In the genomic region with DNA sequence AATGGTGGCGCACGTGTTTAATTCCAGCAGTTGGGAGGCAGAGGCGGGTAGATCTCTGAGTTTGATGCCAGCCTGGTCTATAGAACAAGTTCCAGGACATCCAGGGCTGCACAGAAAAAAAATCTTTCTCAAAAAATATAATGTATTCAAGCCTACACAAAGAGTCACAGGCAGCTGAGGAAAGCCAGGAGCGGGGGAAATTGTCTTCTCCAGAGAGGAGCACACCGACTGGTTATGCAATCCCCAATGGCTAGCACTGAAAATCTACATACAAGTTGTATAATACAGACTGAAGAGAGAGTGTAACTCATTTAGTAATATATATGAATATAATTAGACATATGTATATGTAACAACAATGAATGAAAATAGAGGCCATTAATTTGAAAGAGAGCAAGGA, we compare ENCODE assay signal across 32 mouse cellular contexts. TPM values are rescaled to one million over a fixed set of nuclear protein-coding genes. Genes with fewer than 3 reads are reported as not detected.
DNase-seq lines count a peak whose midpoint lies in the region; ATAC-seq and TF ChIP-seq lines count a peak whose summit lies in the region.
"Had no signal": no experiment of that assay in that cellular context is flagged by ENCODE, and none has a peak within 500 bp of the region (broad histone marks: within the 10 kb centered on the region; RNA-seq: fewer than 3 reads in every experiment).

No protein-coding gene starts in this region.

- intact Hi-C loops in heart, adult 2 months (cut with DNase I) = no loop called here

- H3K4me1 ChIP-seq in heart, adult 2 months (ENCODE audit: control insufficient read depth, insufficient read depth, low read length) = no peaks in the 10 kb centered on the region; the same call in 1 of the 2 replicates
- H3K4me1 ChIP-seq: embryonic facial prominence, embryonic 10.5 days; embryonic facial prominence, embryonic 12.5 days; forebrain, embryonic 15.5 days had no signal

- H3K27me3 ChIP-seq in heart, adult 2 months (ENCODE audit: control insufficient read depth, insufficient read depth, low read length) = no peaks in the 10 kb centered on the region
- H3K27me3 ChIP-seq: CH12.LX; embryonic facial prominence, embryonic 12.5 days; forebrain, embryonic 13.5 days; forebrain, embryonic 15.5 days; Patski had no signal

- no peak overlapping the region for H3K4me3 ChIP-seq in heart, adult 2 months
- H3K4me3 ChIP-seq: embryonic facial prominence, embryonic 10.5 days; embryonic facial prominence, embryonic 12.5 days; forebrain, embryonic 13.5 days; forebrain, embryonic 15.5 days had no signal

- no peaks in the 10 kb centered on the region for H3K36me3 ChIP-seq in heart, adult 2 months (ENCODE audit: control insufficient read depth, insufficient read depth, low read length)
- H3K36me3 ChIP-seq: embryonic facial prominence, embryonic 10.5 days; embryonic facial prominence, embryonic 12.5 days; forebrain, embryonic 15.5 days; G1E had no signal

- no peak for TF ChIP-seq EP300 in heart, adult 2 months (IDR thresholded peaks at IDR 0.05; ENCODE audit: insufficient read depth, low read depth, low read length)

- TF ChIP-seq CTCF in heart, adult 2 months (IDR thresholded peaks at IDR 0.05) = no peak

- H3K9ac ChIP-seq in heart, adult 2 months (ENCODE audit: low read depth, low read length) = no peak overlapping the region
- H3K9ac ChIP-seq: embryonic facial prominence, embryonic 12.5 days; forebrain, embryonic 13.5 days; forebrain, embryonic 15.5 days; forebrain, postnatal 0 days had no signal

- no peak overlapping the region for H3K27ac ChIP-seq in heart, adult 2 months
- H3K27ac ChIP-seq: embryonic facial prominence, embryonic 10.5 days; embryonic facial prominence, embryonic 12.5 days; forebrain, embryonic 13.5 days; forebrain, embryonic 15.5 days had no signal

- 94% methylated on average over 5 of the region's 5 CpGs for WGBS in heart, adult 2 months

- DNase-seq in frontal cortex, postnatal 25 days (ENCODE audit: low spot score in 2 of 2) = no peak
- DNase-seq in heart, adult 11 months = peak; percentile 40
- DNase-seq in heart, adult 2 months = no peak
- DNase-seq in brain, adult 2 months (ENCODE audit: low read depth, low spot score) = peak; percentile 43
- DNase-seq in embryo, embryonic 9.5 days (ENCODE audit: extremely low spot score) = no peak
- DNase-seq: adrenal gland, adult 8-10 months; adrenal gland, postnatal 14 days; adrenal gland, postnatal 36 days; B cell, adult 2 months; cerebellum, adult 11 months; cerebellum, adult 18-20 months; cerebellum, adult 8-10 months; cerebellum, adult 9-11 months; cerebellum, postnatal 14 days; cerebellum, postnatal 36 days; embryo, embryonic 11 days; forebrain, postnatal 0 days had no signal

- H3K79me2 ChIP-seq in heart, adult 2 months (replicated peaks; ENCODE audit: control insufficient read depth, insufficient read depth, low read length) = no peaks in the 10 kb centered on the region

- TF ChIP-seq POLR2A in heart, adult 2 months (IDR thresholded peaks at IDR 0.05; ENCODE audit: insufficient read depth, low read depth, low read length) = no peak

- peak; percentile 98 for ATAC-seq in frontal cortex, adult (ENCODE audit: low TSS enrichment)
- ATAC-seq: activated CD4-positive, CD25-positive, alpha-beta regulatory T cell, adult 4 months; CD4-positive, CD25-positive, alpha-beta regulatory T cell, adult 4 months; forebrain, embryonic 13.5 days; forebrain, embryonic 15.5 days; forebrain, postnatal 0 days; Patski had no signal

RNA-seq across cellular contexts. Expression of a gene that starts 25.2 kb away (rescaled TPM):
- 1 to 10 TPM; 4.2 to 5.7 TPM for total RNA-seq in heart, adult 2 months (2021)
- polyA plus RNA-seq in heart, adult 2 months (2012; rRNA removed) = 6.5 and 7.6 TPM in 2 replicates
- total RNA-seq: CH12.LX; common myeloid progenitor, adult 5-6 weeks had no signal
- polyA plus RNA-seq: activated CD4-positive, CD25-positive, alpha-beta regulatory T cell, adult 4 months; CD4-positive, CD25-positive, alpha-beta regulatory T cell, adult 4 months; forebrain, embryonic 13.5 days; forebrain, embryonic 15.5 days; G1E had no signal

RNA-seq across cellular contexts. Expression of a gene that starts 59.7 kb away (rescaled TPM):
- total RNA-seq in heart, adult 2 months (2021) = not detected
- polyA plus RNA-seq in heart, adult 2 months (2012; rRNA removed) = not detected in 2 replicates
- total RNA-seq: adrenal gland, adult 18-20 months; adrenal gland, adult 8-10 months; adrenal gland, postnatal 14 days; adrenal gland, postnatal 36 days; CH12.LX; common myeloid progenitor, adult 5-6 weeks; forebrain, postnatal 0 days; G1E had no signal
- polyA plus RNA-seq: activated CD4-positive, CD25-positive, alpha-beta regulatory T cell, adult 4 months; brain, embryonic 14.5 days; CD4-positive, CD25-positive, alpha-beta regulatory T cell, adult 4 months; embryonic facial prominence, embryonic 10.5 days; embryonic facial prominence, embryonic 12.5 days; embryonic facial prominence, embryonic 14.5 days; forebrain, embryonic 11.5 days; forebrain, embryonic 13.5 days; forebrain, embryonic 15.5 days; forebrain, postnatal 0 days; G1E; Patski had no signal

Comparison
In these comparisons a context has a peak if more than half of its experiments do, and no peak if none do; other contexts are left out.
1. DNase-seq: peak in heart, adult 11 months (single experiment) and brain, adult 2 months (single experiment); none in frontal cortex, postnatal 25 days (0 of 2), heart, adult 2 months (0 of 2) and embryo, embryonic 9.5 days (single experiment).